Mouse (Mus musculus) mouse embryonic stem cell (cell line): ENCODE results near the gene Gfi1.

Experiments
- in situ Hi-C, 2 experiments: fragments of 300-500 bp; cut with MboI; formaldehyde crosslinking; loops; 1 replicate in 1 of 2; 3 replicates in 1 of 2; pipeline ENCODE4 v1.14.3; 2019 to 2020; ENCODE audit warnings: low sequenced_read_pairs in 2 of 2, low pct_unique_long_range_greater_than_20kb in 1 of 2, mixed read lengths in 1 of 2; ENCODE audit not compliant: unreplicated experiment in 1 of 2

The Gfi1 gene

GRCm38 (mm10) chr5:107687592-107688498, 38.0 kb downstream of the Gfi1 start:
- in situ Hi-C loops: no loop called here

GRCm38 (mm10) chr5:107687161-107687560, 38.7 kb downstream of the Gfi1 start:
- in situ Hi-C loops: no loop called here

GRCm38 (mm10) chr5:107684380-107684779, 41.5 kb downstream of the Gfi1 start:
- in situ Hi-C loops: no loop called here

GRCm38 (mm10) chr5:107681300-107681699, 44.5 kb downstream of the Gfi1 start:
- in situ Hi-C loops: no loop called here

GRCm38 (mm10) chr5:107678392-107678791, 47.4 kb downstream of the Gfi1 start:
- in situ Hi-C loops: no loop called here
